Mouse (Mus musculus): ENCODE measurements around the gene Cd96. TPM values are rescaled to one million over a fixed set of nuclear protein-coding genes. Genes with fewer than 3 reads are reported as not detected.
A peak's percentile ranks its signal among the peaks of the same experiment; 100 is the strongest.

Gene Cd96
- total RNA-seq, 1 experiment from 2014 or later = 13.5 TPM

DNA sequence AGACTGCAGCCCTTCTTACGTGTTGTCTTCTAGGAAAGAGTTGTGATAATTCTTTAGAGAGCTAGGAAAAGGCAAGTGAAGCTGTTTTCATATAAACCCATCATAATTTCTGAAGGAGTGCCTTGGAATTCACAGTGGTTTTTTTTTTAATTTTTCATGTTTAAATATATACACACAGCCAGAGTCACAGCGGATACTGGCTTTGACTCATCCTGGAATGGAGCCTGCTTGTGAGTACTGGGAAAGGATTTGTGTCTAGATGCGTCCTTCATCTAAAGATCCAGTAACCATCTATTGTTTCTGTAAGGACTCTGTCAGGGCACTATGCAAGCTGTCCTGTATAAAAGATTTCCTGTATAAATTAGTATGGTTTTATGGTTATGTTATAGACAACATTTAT lies 52.1 kb downstream of the Cd96 start:
- ATAC-seq (ENCODE audit: extremely low read depth, insufficient number of reproducible peaks, low FRiP score, poor library complexity, severe bottlenecking) = no peak

GRCm38 (mm10) chr16:46063278-46063677 lies 56.8 kb downstream of the Cd96 start:
- ATAC-seq (ENCODE audit: extremely low read depth, insufficient number of reproducible peaks, low FRiP score, poor library complexity, severe bottlenecking) = no peak

- ATAC-seq (ENCODE audit: extremely low read depth, insufficient number of reproducible peaks, low FRiP score, poor library complexity, severe bottlenecking) = no peak
These were observed 73.1 kb downstream of the Cd96 start for GRCm38 (mm10) chr16:46046906-46047305.

- no peak for ATAC-seq (ENCODE audit: extremely low read depth, insufficient number of reproducible peaks, low FRiP score, poor library complexity, severe bottlenecking)
These were observed 83.8 kb downstream of the Cd96 start for GRCm38 (mm10) chr16:46036261-46036660.

GRCm38 (mm10) chr16:46033896-46034295 lies 86.2 kb downstream of the Cd96 start:
- no peak for ATAC-seq (ENCODE audit: extremely low read depth, insufficient number of reproducible peaks, low FRiP score, poor library complexity, severe bottlenecking)

DNA sequence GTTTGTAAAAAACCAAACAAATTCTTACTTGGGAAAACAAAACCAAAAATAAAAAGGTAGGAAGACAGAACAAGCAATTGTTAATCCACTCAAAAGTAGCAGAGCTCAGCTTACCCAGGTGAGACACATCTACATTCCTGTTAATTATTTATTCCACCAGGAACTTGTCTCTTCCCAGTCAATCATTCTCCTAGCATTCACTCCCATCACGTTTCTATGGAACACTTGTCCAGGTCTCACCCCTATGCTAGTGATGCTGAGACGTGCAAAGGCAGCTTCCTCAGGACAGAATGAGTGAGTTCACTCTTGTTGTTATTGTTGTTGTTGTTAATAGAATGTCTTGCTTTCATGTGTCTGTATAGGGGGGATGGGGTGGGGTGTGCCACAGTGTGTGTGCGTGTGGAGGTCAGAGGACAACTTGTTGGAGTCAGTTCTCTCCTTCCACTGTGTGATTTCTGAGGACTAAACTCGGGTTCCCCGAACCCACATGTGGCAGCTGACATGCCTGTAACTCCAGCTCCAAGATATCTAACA lies 97.0 kb downstream of the Cd96 start:
- ATAC-seq (ENCODE audit: extremely low read depth, insufficient number of reproducible peaks, low FRiP score, poor library complexity, severe bottlenecking) = no peak

- ATAC-seq (ENCODE audit: extremely low read depth, insufficient number of reproducible peaks, low FRiP score, poor library complexity, severe bottlenecking) = peak; percentile 80
These were observed 97.7 kb downstream of the Cd96 start for GRCm38 (mm10) chr16:46022189-46022928.

DNA sequence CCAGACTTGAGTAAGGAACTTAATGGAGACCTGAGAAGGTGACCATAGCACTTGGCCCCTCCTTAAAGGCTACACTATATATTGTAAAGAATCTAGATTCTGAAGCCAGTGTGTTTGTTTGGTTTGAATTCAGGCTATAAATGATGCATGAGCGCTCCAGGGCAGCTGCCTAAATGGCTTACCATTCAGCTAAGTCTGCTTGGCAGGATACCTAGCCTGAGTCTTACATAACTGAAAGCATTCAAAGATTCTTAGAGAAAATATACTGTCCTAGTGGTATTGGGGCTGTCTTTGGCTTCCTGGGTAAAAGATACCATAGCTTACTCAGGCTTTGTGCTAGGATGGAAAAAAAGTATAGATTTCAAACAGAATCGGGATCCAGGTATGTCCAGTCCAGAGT lies 98.7 kb downstream of the Cd96 start:
- no peak for ATAC-seq (ENCODE audit: extremely low read depth, insufficient number of reproducible peaks, low FRiP score, poor library complexity, severe bottlenecking)

GRCm38 (mm10) chr16:46020396-46020795 lies 99.7 kb downstream of the Cd96 start:
- ATAC-seq (ENCODE audit: extremely low read depth, insufficient number of reproducible peaks, low FRiP score, poor library complexity, severe bottlenecking) = no peak

DNA sequence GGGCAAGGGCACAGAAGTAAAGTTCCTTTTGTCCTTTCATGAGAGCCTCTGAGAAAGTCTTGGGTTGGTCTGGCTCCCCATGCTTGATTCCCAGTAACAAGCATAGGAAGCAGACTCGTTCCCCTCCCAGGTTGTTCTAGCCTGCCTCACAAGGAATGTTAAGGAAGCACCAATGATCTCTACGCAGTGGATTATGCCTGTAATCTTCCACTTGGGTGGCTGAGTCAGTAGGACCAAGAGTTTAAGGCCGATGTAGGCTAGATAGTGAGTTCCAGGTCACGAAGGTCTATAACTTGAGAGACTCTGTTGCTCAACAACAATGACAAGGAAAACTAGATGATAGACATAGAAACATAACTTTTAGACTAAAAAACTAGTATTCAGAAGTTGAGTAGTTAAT lies 100.3 kb downstream of the Cd96 start:
- ATAC-seq (ENCODE audit: extremely low read depth, insufficient number of reproducible peaks, low FRiP score, poor library complexity, severe bottlenecking) = no peak

DNA sequence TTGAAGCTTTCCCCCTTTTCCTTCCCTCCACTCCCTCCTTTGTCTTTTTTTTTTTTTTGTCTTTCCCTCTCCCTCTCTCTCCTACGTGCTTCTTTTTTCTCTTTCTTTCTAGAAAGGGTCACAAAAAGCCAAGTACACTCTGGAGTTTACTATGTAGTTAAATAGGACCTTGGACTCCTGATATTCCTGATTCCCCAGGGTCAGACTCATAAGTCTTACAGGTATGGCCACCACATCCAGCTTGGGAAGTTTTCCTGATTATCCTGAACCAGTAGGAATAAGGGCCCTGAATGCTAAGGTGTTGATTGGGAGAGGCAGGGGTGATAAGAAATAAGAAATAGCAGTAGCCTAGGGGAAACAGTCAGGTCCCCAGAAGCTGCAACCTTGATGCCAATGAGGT lies 100.7 kb downstream of the Cd96 start:
- ATAC-seq (ENCODE audit: extremely low read depth, insufficient number of reproducible peaks, low FRiP score, poor library complexity, severe bottlenecking) = no peak

DNA sequence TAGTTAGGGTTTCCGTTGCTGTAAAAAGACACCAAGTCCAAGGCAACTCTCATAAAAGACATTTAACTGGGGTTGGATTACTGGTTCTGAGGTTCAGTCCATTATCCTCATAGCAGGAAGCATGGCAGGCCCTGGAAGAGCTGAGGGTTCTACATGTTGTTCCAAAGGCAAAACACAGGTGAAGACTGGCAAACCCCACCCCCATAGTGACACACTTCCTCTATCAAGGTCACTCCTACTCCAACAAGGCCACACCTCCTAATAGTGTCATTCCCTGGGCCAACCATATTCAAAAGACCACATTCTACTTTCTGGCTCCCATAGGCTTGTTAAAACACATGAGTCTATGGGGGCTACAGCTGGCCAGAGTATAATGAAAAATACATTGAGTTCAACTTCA lies 108.4 kb downstream of the Cd96 start:
- no peak for ATAC-seq (ENCODE audit: extremely low read depth, insufficient number of reproducible peaks, low FRiP score, poor library complexity, severe bottlenecking)

- peak; percentile 8; the same call in 1 of the 2 replicates for ATAC-seq (ENCODE audit: extremely low read depth, insufficient number of reproducible peaks, low FRiP score, poor library complexity, severe bottlenecking)
These were observed 109.2 kb downstream of the Cd96 start for GRCm38 (mm10) chr16:46010906-46011220.

- ATAC-seq (ENCODE audit: extremely low read depth, insufficient number of reproducible peaks, low FRiP score, poor library complexity, severe bottlenecking) = peak; percentile 93
These were observed 109.7 kb downstream of the Cd96 start, which contains the start of gene Plcxd2 for GRCm38 (mm10) chr16:46010153-46010905. Plcxd2 (minus strand) TSS chr16:46010218.

DNA sequence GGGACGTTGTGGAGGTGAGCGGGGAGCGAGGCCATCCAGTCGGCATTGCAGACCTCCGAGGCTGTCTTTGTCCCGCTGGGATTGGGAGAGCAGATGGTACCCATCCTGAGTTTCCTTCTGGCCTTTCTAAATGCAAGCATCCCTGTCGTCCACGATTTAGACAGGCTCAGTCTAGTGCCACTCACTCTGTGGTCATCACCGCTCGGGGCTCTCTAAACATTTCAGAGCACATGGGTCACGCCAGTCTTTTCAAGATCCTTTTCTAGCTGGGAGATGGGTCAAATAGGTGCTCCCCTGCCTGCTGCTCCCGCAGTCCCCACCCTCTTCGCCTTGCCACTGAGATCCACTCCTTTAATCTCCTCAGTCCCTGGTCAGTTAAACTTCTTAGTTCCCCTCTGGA lies 110.3 kb downstream of the Cd96 start:
- no peak for ATAC-seq (ENCODE audit: extremely low read depth, insufficient number of reproducible peaks, low FRiP score, poor library complexity, severe bottlenecking)

GRCm38 (mm10) chr16:46008766-46009165 lies 111.3 kb downstream of the Cd96 start:
- ATAC-seq (ENCODE audit: extremely low read depth, insufficient number of reproducible peaks, low FRiP score, poor library complexity, severe bottlenecking) = no peak

- ATAC-seq (ENCODE audit: extremely low read depth, insufficient number of reproducible peaks, low FRiP score, poor library complexity, severe bottlenecking) = no peak
These were observed 111.9 kb downstream of the Cd96 start for GRCm38 (mm10) chr16:46008036-46008605.

DNA sequence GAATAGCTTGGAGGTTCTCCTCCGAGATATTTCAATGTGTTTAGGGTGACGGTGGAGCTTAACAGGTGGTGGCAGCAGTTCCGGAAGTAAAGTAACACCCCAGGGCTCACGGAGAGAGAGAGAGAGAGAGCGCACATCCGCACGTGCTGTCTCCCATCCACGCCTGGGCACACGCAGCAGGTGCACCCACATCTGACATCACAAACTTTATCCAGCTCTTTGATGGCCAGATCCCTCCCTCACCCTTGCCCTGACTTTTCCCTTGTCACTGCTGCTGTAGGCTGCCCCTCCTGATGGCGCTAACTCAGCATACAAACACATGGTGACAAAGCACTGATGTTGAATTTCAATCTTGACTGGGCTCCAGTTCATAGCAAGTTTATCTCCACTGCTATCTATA lies 113.8 kb downstream of the Cd96 start:
- no peak; the same call in 1 of the 2 replicates for ATAC-seq (ENCODE audit: extremely low read depth, insufficient number of reproducible peaks, low FRiP score, poor library complexity, severe bottlenecking)

GRCm38 (mm10) chr16:46001550-46002166 lies 118.4 kb downstream of the Cd96 start:
- peak; percentile 77 for ATAC-seq (ENCODE audit: extremely low read depth, insufficient number of reproducible peaks, low FRiP score, poor library complexity, severe bottlenecking)

Data from neutrophil, adult 5-6 weeks (primary cell).